Mouse (Mus musculus) left cerebral cortex, postnatal 10 days (tissue): ENCODE measurements at regions not wholly inside any gene's neighbourhood (a gene's known extent, or its start where the extent isn't known, plus 50 kb on each side); places are given as distances from the start of the nearest gene placed in this dataset.
"Not testable (repeated sequence)": the region's sequence is repeated elsewhere in the genome, so short reads cannot be mapped to it uniquely, and the experiment has no call there.

ENCODE experiments used
- DNase-seq, 2 experiments: peaks; one replicate each; pipeline ENCODE4 v3.0.0; 2021 to 2022; ENCODE audit warnings: low spot score in 2 of 2, mixed read lengths in 1 of 2; ENCODE audit errors: extremely low spot score in 1 of 2
- intact Hi-C: fragments of 180-260 bp; cut with DNase I; formaldehyde crosslinking; loops from one replicate; pipeline ENCODE4 v1.15.1; 2025

GRCm38 (mm10) chr4:22880692-22881091 lies 392.5 kb upstream of the Pou3f2 start:
- DNase-seq, result no peak
- intact Hi-C loops, result no loop called here

- intact Hi-C loops, result no loop called here
- DNase-seq, result no peak
Measured at GRCm38 (mm10) chr4:22875392-22875791, 387.2 kb upstream of the Pou3f2 start.

- intact Hi-C loops, result no loop called here
- no peak for DNase-seq
Measured at GRCm38 (mm10) chr4:22836124-22836445, 347.9 kb upstream of the Pou3f2 start.

GRCm38 (mm10) chr4:22835381-22836123 lies 347.4 kb upstream of the Pou3f2 start:
- DNase-seq, result no peak
- intact Hi-C loops, result no loop called here

- no peak for DNase-seq
- intact Hi-C loops, result no loop called here
Measured at GRCm38 (mm10) chr4:22833851-22834440, 345.8 kb upstream of the Pou3f2 start.

- intact Hi-C loops, result no loop called here
- no peak for DNase-seq
Measured at GRCm38 (mm10) chr4:22803665-22804064, 315.5 kb upstream of the Pou3f2 start.

- no peak for DNase-seq
- intact Hi-C loops, result no loop called here
Measured at GRCm38 (mm10) chr4:22792826-22793225, 304.7 kb upstream of the Pou3f2 start.

- DNase-seq, result no peak
- intact Hi-C loops, result no loop called here
Measured at GRCm38 (mm10) chr4:22787866-22788265, 299.7 kb upstream of the Pou3f2 start.

GRCm38 (mm10) chr4:22763026-22763425 lies 274.9 kb upstream of the Pou3f2 start:
- DNase-seq, intact Hi-C loops: not testable (repeated sequence)
